In genomic region chr5:100819568-100820480, GRCm38 (mm10) we compare ENCODE assay signal across 8 mouse cellular contexts. TPM values are rescaled to one million over a fixed set of nuclear protein-coding genes. Genes with fewer than 3 reads are reported as not detected.
DNase-seq lines count a peak whose midpoint lies in the region; ATAC-seq and TF ChIP-seq lines count a peak whose summit lies in the region.

No protein-coding gene starts in this region.

- peaks cover 12% of the 10 kb centered on the region for H3K79me2 ChIP-seq in MEL (ENCODE audit: control insufficient read depth, insufficient read depth, low read length, poor library complexity)

- TF ChIP-seq EP300 in MEL (IDR thresholded peaks at IDR 0.05; ENCODE audit: low read depth in 1 of 2, low read length in 2 of 2) = no peak

- no peak for DNase-seq in gastrocnemius, adult 2 months
- no peak for DNase-seq in gastrocnemius, postnatal 10 days
- peak; percentile 86 for DNase-seq in MEL (ENCODE audit: low read depth, low spot score)
- DNase-seq in limb, embryonic 11.5 days (ENCODE audit: low spot score) = no peak
- DNase-seq in midbrain, postnatal 0 days (ENCODE audit: low spot score) = peak; percentile 12
- DNase-seq in urinary bladder, postnatal 10 days (ENCODE audit: low spot score) = no peak
- DNase-seq in layer of hippocampus, adult 8-10 months (ENCODE audit: low spot score in 2 of 2) = no peak

- TF ChIP-seq RAD21 in MEL (IDR thresholded peaks at IDR 0.05; ENCODE audit: low read depth, low read length) = peak; percentile 35

- peaks cover 8 to 12% of the 10 kb centered on the region in 2 experiments for H3K36me3 ChIP-seq in MEL (ENCODE audit: control insufficient read depth in 1 of 2, insufficient read depth in 2 of 2, low read length in 2 of 2)
- peaks cover 28% of the 10 kb centered on the region for H3K36me3 ChIP-seq in erythroblast, embryonic 14.5 days (ENCODE audit: control insufficient read depth)
- H3K36me3 ChIP-seq in limb, embryonic 11.5 days (ENCODE audit: control insufficient read depth, insufficient read depth, low read length) = 0 out of 2 replicates have a peak, but pooled peaks cover 2% of the 10 kb centered on the region
- H3K36me3 ChIP-seq in midbrain, postnatal 0 days (ENCODE audit: insufficient read depth, low read length) = no peaks in the 10 kb centered on the region

- TF ChIP-seq CTCF in gastrocnemius, adult 2 months (IDR thresholded peaks at IDR 0.05) = peak; percentile 54
- peak; percentile 36 to 64 (median 41) for TF ChIP-seq CTCF in MEL (IDR thresholded peaks at IDR 0.05 in 2 of 3, conservative IDR thresholded peaks at IDR 0.05 in 1 of 3; ENCODE audit: control insufficient read depth in 1 of 3, insufficient read depth in 1 of 3, low read depth in 2 of 3, low read length in 3 of 3, poor library complexity in 1 of 3, severe bottlenecking in 1 of 3)
- TF ChIP-seq CTCF in midbrain, postnatal 0 days (IDR thresholded peaks at IDR 0.05) = peak; percentile 61

- WGBS in limb, embryonic 11.5 days = 31% methylated on average over 16 of the region's 16 CpGs
- WGBS in midbrain, postnatal 0 days = 28% methylated on average over 16 of the region's 16 CpGs

- H3K4me1 ChIP-seq in MEL (ENCODE audit: control insufficient read depth in 1 of 2, insufficient read depth in 2 of 2, low read length in 2 of 2) = peaks cover 0 to 3% of the 10 kb centered on the region in 2 experiments; a peak in 1 of 4 replicates
- peaks cover 22% of the 10 kb centered on the region for H3K4me1 ChIP-seq in erythroblast, embryonic 14.5 days (ENCODE audit: control insufficient read depth)
- no peaks in the 10 kb centered on the region for H3K4me1 ChIP-seq in limb, embryonic 11.5 days (ENCODE audit: control insufficient read depth, insufficient read depth, low read length)
- H3K4me1 ChIP-seq in midbrain, postnatal 0 days (ENCODE audit: insufficient read depth, low read length) = no peaks in the 10 kb centered on the region

- ATAC-seq in limb, embryonic 11.5 days (ENCODE audit: insufficient number of reproducible peaks, low FRiP score, low TSS enrichment, low read depth) = no peak
- no peak for ATAC-seq in midbrain, postnatal 0 days (ENCODE audit: low FRiP score)

- peak overlapping the region; percentile 100 for H3K9ac ChIP-seq in MEL (ENCODE audit: control insufficient read depth, low read depth, low read length, poor library complexity, severe bottlenecking)
- peak overlapping the region; percentile 96 for H3K9ac ChIP-seq in limb, embryonic 11.5 days (ENCODE audit: low read length)
- peak overlapping the region; percentile 79 for H3K9ac ChIP-seq in midbrain, postnatal 0 days (replicated peaks; ENCODE audit: low read length, poor library complexity, severe bottlenecking)

- peak overlapping the region; percentile 92 for H3K27ac ChIP-seq in gastrocnemius, adult 2 months
- H3K27ac ChIP-seq in MEL (ENCODE audit: control insufficient read depth, low read depth, low read length) = peak overlapping the region; percentile 88
- peak overlapping the region; percentile 80 for H3K27ac ChIP-seq in limb, embryonic 11.5 days (replicated peaks; ENCODE audit: low read depth, low read length)
- H3K27ac ChIP-seq in midbrain, postnatal 0 days (ENCODE audit: low read depth, low read length) = 0 out of 2 replicates have a peak overlapping the region, but pooled peaks have one; percentile 67

- intact Hi-C loops in gastrocnemius, adult 2 months (cut with DNase I) = no loop called here

- TF ChIP-seq POLR2A in MEL (IDR thresholded peaks at IDR 0.05; ENCODE audit: control insufficient read depth in 1 of 2, insufficient read depth in 1 of 2, low read depth in 1 of 2, low read length in 2 of 2, poor library complexity in 1 of 2) = no peak

- peak overlapping the region; percentile 65 for H3K4me2 ChIP-seq in limb, embryonic 11.5 days (ENCODE audit: low read depth, severe bottlenecking)
- peak overlapping the region; percentile 93 for H3K4me2 ChIP-seq in midbrain, postnatal 0 days (ENCODE audit: low read depth, low read length, poor library complexity, severe bottlenecking)

- no peaks in the 10 kb centered on the region for H3K27me3 ChIP-seq in MEL (ENCODE audit: control insufficient read depth in 1 of 2, insufficient read depth in 2 of 2, low read length in 2 of 2)
- H3K27me3 ChIP-seq in erythroblast, embryonic 14.5 days (ENCODE audit: control insufficient read depth) = no peaks in the 10 kb centered on the region
- no peaks in the 10 kb centered on the region for H3K27me3 ChIP-seq in limb, embryonic 11.5 days (ENCODE audit: control insufficient read depth, insufficient read depth, low read length)
- no peaks in the 10 kb centered on the region for H3K27me3 ChIP-seq in midbrain, postnatal 0 days (ENCODE audit: insufficient read depth, low read length)

- H3K9me3 ChIP-seq in MEL (replicated peaks; ENCODE audit: insufficient read depth, low read length) = no peaks in the 10 kb centered on the region
- H3K9me3 ChIP-seq in erythroblast, embryonic 14.5 days (ENCODE audit: control insufficient read depth, low read length) = no peaks in the 10 kb centered on the region
- H3K9me3 ChIP-seq in limb, embryonic 11.5 days (ENCODE audit: control insufficient read depth, low read length) = no peaks in the 10 kb centered on the region
- H3K9me3 ChIP-seq in midbrain, postnatal 0 days (ENCODE audit: low read length) = no peaks in the 10 kb centered on the region

- H3K4me3 ChIP-seq in gastrocnemius, adult 2 months = peak overlapping the region; percentile 91
- peak overlapping the region; percentile 92 to 98 for H3K4me3 ChIP-seq in MEL (ENCODE audit: control insufficient read depth in 1 of 2, insufficient read depth in 1 of 2, low read depth in 2 of 2, low read length in 2 of 2)
- peak overlapping the region; percentile 77 for H3K4me3 ChIP-seq in erythroblast, embryonic 14.5 days (replicated peaks)
- H3K4me3 ChIP-seq in limb, embryonic 11.5 days (ENCODE audit: low read depth, low read length) = peak overlapping the region; percentile 72
- H3K4me3 ChIP-seq in midbrain, postnatal 0 days (ENCODE audit: low read depth, low read length) = peak overlapping the region; percentile 85

TF ChIP-seq in MEL, 35 proteins besides CTCF, POLR2A, EP300 and RAD21 (continues in another document):
- TF ChIP-seq ZNF384 (IDR thresholded peaks at IDR 0.05; ENCODE audit: low read depth, low read length) (peak; percentile 32; the same call in 1 of the 2 replicates), SMC3 (IDR thresholded peaks at IDR 0.05; ENCODE audit: low read depth, low read length) (peak; percentile 38), MXI1 (IDR thresholded peaks at IDR 0.05; ENCODE audit: low read depth, low read length) (peak; percentile 91), ZKSCAN1 (IDR thresholded peaks at IDR 0.05; ENCODE audit: low read depth, low read length) (no peak), MYC (IDR thresholded peaks at IDR 0.05; ENCODE audit: low read depth, low read length) (peak; percentile 83), CHD1 (IDR thresholded peaks at IDR 0.05; ENCODE audit: low read depth, low read length) (0 out of 2 replicates have a peak, but pooled peaks have one; percentile 1)

RNA-seq across cellular contexts. Expression of gene Abraxas1, which starts 0.9 kb away (rescaled TPM):
- total RNA-seq in gastrocnemius, adult 2 months (2021) = 1 to 10 TPM; 4.3 to 4.4 TPM
- total RNA-seq in gastrocnemius, postnatal 10 days (2021) = 1 to 10 TPM; 7.2 to 8.4 TPM
- total RNA-seq in MEL (2012; rRNA removed) = 14.2 and 15.1 TPM in 2 replicates
- polyA plus RNA-seq in MEL (2012; ENCODE audit: insufficient read depth in 1 of 2, insufficient read length in 2 of 2, low read depth in 1 of 2, low replicate concordance in 2 of 2, missing spikeins in 1 of 2) = 10 to 100 TPM in 1 of 2 experiments, not detected in 1; 26.4 TPM
- 0.16 and 0.44 TPM in 2 replicates for polyA plus RNA-seq in erythroblast, embryonic 14.5 days (2012)
- 31.1 and 31.2 TPM in 2 replicates for polyA plus RNA-seq in limb, embryonic 11.5 days (2014; fragmentation: Nextera tagmentation; extraction: Ambion mirVana)
- 7.3 and 10.8 TPM in 2 replicates for total RNA-seq in midbrain, postnatal 0 days (2014; rRNA removed)
- polyA plus RNA-seq in midbrain, postnatal 0 days (2015; fragmentation: Nextera tagmentation; extraction: Ambion mirVana) = 6.4 and 8.7 TPM in 2 replicates
- 10 to 100 TPM in 1 of 4 experiments, 1 to 10 TPM in 3; 7.0 to 11.1 (median 8.9) TPM for total RNA-seq in layer of hippocampus, adult 8-10 months (2022)

RNA-seq across cellular contexts. Expression of gene Mrps18c, which starts 21.4 kb away (rescaled TPM):
- total RNA-seq in gastrocnemius, adult 2 months (2021) = 10 to 100 TPM; 62.6 to 74.4 TPM
- 10 to 100 TPM; 68.3 to 83.5 TPM for total RNA-seq in gastrocnemius, postnatal 10 days (2021)
- total RNA-seq in MEL (2012; rRNA removed) = 110 and 135 TPM in 2 replicates
- polyA plus RNA-seq in MEL (2012; ENCODE audit: insufficient read depth in 1 of 2, insufficient read length in 2 of 2, low read depth in 1 of 2, low replicate concordance in 2 of 2, missing spikeins in 1 of 2) = 100 to 1,000 TPM in 1 of 2 experiments, not detected in 1; 135 TPM
- 1.7 and 2.3 TPM in 2 replicates for polyA plus RNA-seq in erythroblast, embryonic 14.5 days (2012)
- 191 and 199 TPM in 2 replicates for polyA plus RNA-seq in limb, embryonic 11.5 days (2014; fragmentation: Nextera tagmentation; extraction: Ambion mirVana)
- 37.1 and 74.5 TPM in 2 replicates for total RNA-seq in midbrain, postnatal 0 days (2014; rRNA removed)
- 169 and 180 TPM in 2 replicates for polyA plus RNA-seq in midbrain, postnatal 0 days (2015; fragmentation: Nextera tagmentation; extraction: Ambion mirVana)
- 10 to 100 TPM; 58.2 to 74.5 (median 66.7) TPM for total RNA-seq in layer of hippocampus, adult 8-10 months (2022)

RNA-seq across cellular contexts. Expression of gene Helq, which starts 21.4 kb away (rescaled TPM):
- total RNA-seq in gastrocnemius, adult 2 months (2021) = 1 to 10 TPM; 5.1 to 5.3 TPM
- 1 to 10 TPM; 4.5 to 6.0 TPM for total RNA-seq in gastrocnemius, postnatal 10 days (2021)
- total RNA-seq in MEL (2012; rRNA removed) = 16.3 and 22.7 TPM in 2 replicates
- polyA plus RNA-seq in MEL (2012; ENCODE audit: insufficient read depth in 1 of 2, insufficient read length in 2 of 2, low read depth in 1 of 2, low replicate concordance in 2 of 2, missing spikeins in 1 of 2) = 10 to 100 TPM in 1 of 2 experiments, not detected in 1; 32.2 TPM
- 1.5 and 2.1 TPM in 2 replicates for polyA plus RNA-seq in erythroblast, embryonic 14.5 days (2012)
- polyA plus RNA-seq in limb, embryonic 11.5 days (2014; fragmentation: Nextera tagmentation; extraction: Ambion mirVana) = 25.3 and 27.6 TPM in 2 replicates
- total RNA-seq in midbrain, postnatal 0 days (2014; rRNA removed) = 17.4 and 39.4 TPM in 2 replicates
- polyA plus RNA-seq in midbrain, postnatal 0 days (2015; fragmentation: Nextera tagmentation; extraction: Ambion mirVana) = 12.2 and 13.3 TPM in 2 replicates
- 10 to 100 TPM; 13.2 to 22.4 (median 19.5) TPM for total RNA-seq in layer of hippocampus, adult 8-10 months (2022)

RNA-seq across cellular contexts. Expression of gene Gpat3, which starts 25.7 kb away (rescaled TPM):
- total RNA-seq in gastrocnemius, adult 2 months (2021) = 1 to 10 TPM; 2.7 to 8.2 TPM
- 1 to 10 TPM; 2.8 to 4.8 TPM for total RNA-seq in gastrocnemius, postnatal 10 days (2021)
- 0.04 and 0.10 TPM in 2 replicates for total RNA-seq in MEL (2012; rRNA removed)
- under 1 TPM in 1 of 2 experiments, not detected in 1; 0.13 TPM for polyA plus RNA-seq in MEL (2012; ENCODE audit: insufficient read depth in 1 of 2, insufficient read length in 2 of 2, low read depth in 1 of 2, low replicate concordance in 2 of 2, missing spikeins in 1 of 2)
- polyA plus RNA-seq in erythroblast, embryonic 14.5 days (2012) = not detected in 2 replicates
- 0.40 and 0.45 TPM in 2 replicates for polyA plus RNA-seq in limb, embryonic 11.5 days (2014; fragmentation: Nextera tagmentation; extraction: Ambion mirVana)
- 1.1 and 2.0 TPM in 2 replicates for total RNA-seq in midbrain, postnatal 0 days (2014; rRNA removed)
- 0.83 and 0.91 TPM in 2 replicates for polyA plus RNA-seq in midbrain, postnatal 0 days (2015; fragmentation: Nextera tagmentation; extraction: Ambion mirVana)
- 1 to 10 TPM; 2.8 to 4.0 (median 4.0) TPM for total RNA-seq in layer of hippocampus, adult 8-10 months (2022)

Comparison
In these comparisons a context has a peak if more than half of its experiments do, and no peak if none do; other contexts are left out.
1. DNase-seq: peak in MEL (single experiment) and midbrain, postnatal 0 days (single experiment); none in gastrocnemius, adult 2 months (single experiment), gastrocnemius, postnatal 10 days (single experiment), limb, embryonic 11.5 days (single experiment), urinary bladder, postnatal 10 days (single experiment) and layer of hippocampus, adult 8-10 months (0 of 2).
2. Peak in every context shown above with its lines, with median percentiles within 50 percentile points of each other: H3K27ac ChIP-seq, H3K4me3 ChIP-seq, CTCF ChIP-seq and H3K9ac ChIP-seq.